Mouse (Mus musculus): ENCODE results near the gene Ttll9.

Ttll9 gene

GRCm38 (mm10) chr2:153049997-153050358, 87.7 kb downstream of the Ttll9 start:
- CTCF ChIA-PET: interaction anchor here (1.1 kb wide), 1 partner anchor 93 kb away, joined by 3 read pairs; no protein-coding TSS in a partner anchor

- CTCF ChIA-PET: no interaction called here
Observed at GRCm38 (mm10) chr2:153051095-153051494, 88.8 kb downstream of the Ttll9 start.

GRCm38 (mm10) chr2:153051537-153051936, 89.3 kb downstream of the Ttll9 start:
- CTCF ChIA-PET: no interaction called here

GRCm38 (mm10) chr2:153052700-153053351, 90.5 kb downstream of the Ttll9 start:
- CTCF ChIA-PET: interaction anchor here (0.5 kb wide), 1 partner anchor 48 kb away, joined by 4 read pairs; no protein-coding TSS in a partner anchor

GRCm38 (mm10) chr2:153053896-153054295, 91.6 kb downstream of the Ttll9 start:
- CTCF ChIA-PET: no interaction called here

GRCm38 (mm10) chr2:153055270-153055920, 93.1 kb downstream of the Ttll9 start:
- CTCF ChIA-PET: no interaction called here

All from spleen, embryonic (tissue).